Mouse (Mus musculus): ENCODE measurements around the gene Ppa1. TPM values are rescaled to one million over a fixed set of nuclear protein-coding genes. Genes with fewer than 3 reads are reported as not detected.

Ppa1 gene
- total and polyA plus RNA-seq, 3 experiments = 178 to 337 (median 249) TPM

- H3K27me3 ChIP-seq (replicated peaks) = peaks cover 9% of the 10 kb centered on the region
- no peak overlapping the region for H3K27ac ChIP-seq (ENCODE audit: insufficient read depth, low read depth)
- peaks cover 0 to 17% of the 10 kb centered on the region in 2 experiments; a peak in 3 of 4 replicates for H3K4me1 ChIP-seq (ENCODE audit: control insufficient read depth in 1 of 2, insufficient read depth in 2 of 2)
- DNase-seq (ENCODE audit: extremely low read depth) = no peak
- TF ChIP-seq E2F4 (IDR thresholded peaks at IDR 0.05; ENCODE audit: insufficient replicate concordance, low read depth, low read length) (no peak), ZMIZ1 (IDR thresholded peaks at IDR 0.05; ENCODE audit: low read depth, low read length) (no peak), POLR2AphosphoS2 (IDR thresholded peaks at IDR 0.05; ENCODE audit: low read depth, low read length) (no peak), RCOR1 (conservative IDR thresholded peaks at IDR 0.05; ENCODE audit: low read depth, low read length) (no peak), USF2 (conservative IDR thresholded peaks at IDR 0.05; ENCODE audit: low read depth, low read length) (no peak), EP300 (IDR thresholded peaks at IDR 0.05; ENCODE audit: low read length) (no peak), SIN3A (IDR thresholded peaks at IDR 0.05; ENCODE audit: low read length) (no peak), TBP (conservative IDR thresholded peaks at IDR 0.05; ENCODE audit: low read depth, low read length) (no peak), MAFK (IDR thresholded peaks at IDR 0.05; ENCODE audit: insufficient replicate concordance, low read length) (no peak), JUND (conservative IDR thresholded peaks at IDR 0.05; ENCODE audit: low read depth, low read length) (no peak), MAX (IDR thresholded peaks at IDR 0.05; ENCODE audit: low read length) (no peak), UBTF (IDR thresholded peaks at IDR 0.05; ENCODE audit: low read depth, low read length) (no peak), MYC (IDR thresholded peaks at IDR 0.05; ENCODE audit: low read depth, low read length) (no peak), PAX5 (IDR thresholded peaks at IDR 0.05; ENCODE audit: low read length) (no peak), ELF1 (IDR thresholded peaks at IDR 0.05; ENCODE audit: low read depth, low read length) (no peak), MXI1 (IDR thresholded peaks at IDR 0.05; ENCODE audit: low read depth, low read length) (no peak), KAT2A (IDR thresholded peaks at IDR 0.05; ENCODE audit: insufficient replicate concordance, low read length) (no peak), MEF2A (IDR thresholded peaks at IDR 0.05; ENCODE audit: borderline replicate concordance, low read depth, low read length) (no peak)
- H3K4me2 ChIP-seq (ENCODE audit: insufficient read depth, low read depth, poor library complexity, severe bottlenecking) = no peak overlapping the region
- in situ Hi-C loops (cut with MboI; ENCODE audit: low pct_ligation_motif_present, low pct_unique_long_range_greater_than_20kb, low sequenced_read_pairs) (no loop called here), dilution Hi-C loops (cut with MboI; ENCODE audit: extremely low pct_ligation_motif_present, extremely low pct_unique_long_range_greater_than_20kb, low sequenced_read_pairs) (no loop called here)
- H3K9me3 ChIP-seq (replicated peaks; ENCODE audit: low read length) = no peaks in the 10 kb centered on the region
- H3K4me3 ChIP-seq (replicated peaks in 1 of 3; ENCODE audit: low read depth in 2 of 3, low read length in 2 of 3, poor library complexity in 1 of 3) = no peak overlapping the region
- H3K9ac ChIP-seq (ENCODE audit: insufficient read depth, low read depth) = no peak overlapping the region
- peaks cover 0 to 10% of the 10 kb centered on the region in 2 experiments for H3K36me3 ChIP-seq (replicated peaks in 1 of 2; ENCODE audit: control insufficient read depth in 1 of 2, insufficient read depth in 1 of 2, low read length in 1 of 2)
- H3K79me2 ChIP-seq (replicated peaks; ENCODE audit: control insufficient read depth, extremely low read depth, insufficient read depth, poor library complexity, severe bottlenecking) = peaks cover 15% of the 10 kb centered on the region
Observed at GRCm38 (mm10) chr10:61646557-61646956, 1.8 kb upstream of the Ppa1 start.

- dilution Hi-C loops (cut with MboI; ENCODE audit: extremely low pct_ligation_motif_present, extremely low pct_unique_long_range_greater_than_20kb, low sequenced_read_pairs) (no loop called here), in situ Hi-C loops (cut with MboI; ENCODE audit: low pct_ligation_motif_present, low pct_unique_long_range_greater_than_20kb, low sequenced_read_pairs) (no loop called here)
- H3K4me3 ChIP-seq (replicated peaks in 1 of 3; ENCODE audit: low read depth in 2 of 3, low read length in 2 of 3, poor library complexity in 1 of 3) = peak overlapping the region; percentile 88 to 99 (median 95)
- H3K4me2 ChIP-seq (ENCODE audit: insufficient read depth, low read depth, poor library complexity, severe bottlenecking) = peak overlapping the region; percentile 87
- DNase-seq (ENCODE audit: extremely low read depth) = peak; percentile 33
- H3K27ac ChIP-seq (ENCODE audit: insufficient read depth, low read depth) = peak overlapping the region; percentile 45
- peaks cover 4 to 30% of the 10 kb centered on the region in 2 experiments for H3K36me3 ChIP-seq (replicated peaks in 1 of 2; ENCODE audit: control insufficient read depth in 1 of 2, insufficient read depth in 1 of 2, low read length in 1 of 2)
- peaks cover 0 to 17% of the 10 kb centered on the region in 2 experiments; a peak in 3 of 4 replicates for H3K4me1 ChIP-seq (ENCODE audit: control insufficient read depth in 1 of 2, insufficient read depth in 2 of 2)
- peaks cover 15% of the 10 kb centered on the region for H3K79me2 ChIP-seq (replicated peaks; ENCODE audit: control insufficient read depth, extremely low read depth, insufficient read depth, poor library complexity, severe bottlenecking)
- H3K27me3 ChIP-seq (replicated peaks) = peaks cover 2% of the 10 kb centered on the region
- TF ChIP-seq IRF4 (IDR thresholded peaks at IDR 0.05; ENCODE audit: low read depth, low read length) = 0 out of 2 replicates have a peak, but pooled peaks have one; percentile 14
- TF ChIP-seq MAZ (IDR thresholded peaks at IDR 0.05; ENCODE audit: low read depth, low read length) = no peak
- H3K9ac ChIP-seq (ENCODE audit: insufficient read depth, low read depth) = peak overlapping the region; percentile 78
- no peaks in the 10 kb centered on the region for H3K9me3 ChIP-seq (replicated peaks; ENCODE audit: low read length)
Observed at GRCm38 (mm10) chr10:61648737-61649645, 639 bp downstream of the Ppa1 start.

All from CH12.LX (cell line).